Mouse (Mus musculus) bone marrow macrophage, adult 2 months (primary cell): ENCODE results near the gene Fbxw5. TPM values are rescaled to one million over a fixed set of nuclear protein-coding genes. Genes with fewer than 3 reads are reported as not detected.

Experiments used
- H3K27ac ChIP-seq: 2 replicates; pipeline ENCODE4 v1.5.1; 2012; ENCODE audit warnings: low read depth, low read length; ENCODE audit not compliant: insufficient read depth
- H3K4me1 ChIP-seq: 2 replicates; pipeline ENCODE4 v1.6.1; 2012; ENCODE audit warnings: low read length; ENCODE audit not compliant: control insufficient read depth, insufficient read depth
- H3K4me3 ChIP-seq: 2 replicates; pipeline ENCODE4 v1.5.1; 2012; ENCODE audit warnings: mild to moderate bottlenecking, low read length, moderate library complexity; ENCODE audit not compliant: insufficient read depth
- CTCF ChIP-seq: IDR thresholded peaks from 2 replicates; pipeline ENCODE4 v1.5.1; 2012; ENCODE audit warnings: low read depth, mild to moderate bottlenecking, low read length, moderate library complexity
- POLR2A ChIP-seq: IDR thresholded peaks from 2 replicates; pipeline ENCODE4 v1.6.1; 2012; ENCODE audit warnings: mild to moderate bottlenecking, low read depth, low read length, borderline replicate concordance
- polyA plus RNA-seq: library from polyadenylated mRNA; stranded (reverse); fragments of >200 nt; gene quantifications from 2 replicates; pipeline ENCODE4 v1.2.4, GENCODE M21; 2012; ENCODE audit not compliant: missing spikeins, insufficient read depth, insufficient read length

Fbxw5 gene
- polyA plus RNA-seq, 1 experiment: 35.4 TPM

- TF ChIP-seq POLR2A: no peak
Observed at GRCm38 (mm10) chr2:25509912-25510311, 9.4 kb downstream of the Fbxw5 start.

DNA sequence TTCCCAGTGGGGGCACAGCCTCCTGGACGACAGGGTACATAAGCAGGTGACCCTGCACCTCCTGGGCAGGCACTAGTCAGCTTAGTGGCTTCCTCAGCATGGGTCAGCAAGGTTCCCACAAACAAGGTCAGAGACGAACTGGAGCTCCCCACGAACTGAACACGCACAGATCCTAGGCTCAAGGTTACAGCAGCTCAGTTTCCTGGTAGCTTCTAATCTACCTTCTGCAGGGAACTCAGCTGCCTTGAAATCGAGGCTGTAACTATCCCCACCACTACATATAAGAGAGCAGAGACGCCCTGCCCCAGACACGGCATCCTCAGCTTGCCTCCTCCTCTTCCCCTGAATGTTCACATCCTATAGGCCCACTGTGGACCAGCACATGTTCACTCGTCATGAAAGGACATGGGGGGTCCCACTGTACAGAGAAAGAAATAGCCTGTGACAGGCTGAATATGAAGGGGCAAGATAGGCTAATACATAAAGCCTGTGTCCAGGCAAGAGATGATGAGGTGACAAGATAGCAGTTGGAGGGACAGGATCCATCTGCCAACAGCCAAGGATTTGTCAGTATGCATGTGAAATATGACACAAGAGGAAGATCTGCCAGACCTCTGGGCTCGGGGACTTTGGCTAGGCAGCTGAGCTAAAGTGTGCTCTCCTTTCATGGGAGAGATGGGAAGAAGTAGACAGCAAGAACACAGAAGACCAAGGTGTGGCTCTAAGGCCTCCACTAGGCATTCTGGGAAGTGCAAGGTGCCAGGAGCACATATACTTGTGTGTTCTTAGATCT lies 26.2 kb downstream of the Fbxw5 start:
- no peak overlapping the region for H3K4me3 ChIP-seq
- no peaks in the 10 kb centered on the region for H3K4me1 ChIP-seq
- TF ChIP-seq POLR2A (no peak), CTCF (no peak)
- H3K27ac ChIP-seq: no peak overlapping the region

More at GRCm38 (mm10) chr2:25509912-25510311, 9.4 kb downstream of the Fbxw5 start:
- no peak overlapping the region for H3K27ac ChIP-seq
- no peaks in the 10 kb centered on the region for H3K4me1 ChIP-seq
- H3K4me3 ChIP-seq: no peak overlapping the region

- Histone ChIP-seq H3K27ac (peak overlapping the region; percentile 74), H3K4me3 (no peak overlapping the region), H3K4me1 (peaks cover 27% of the 10 kb centered on the region)
- TF ChIP-seq CTCF (no peak), POLR2A (no peak)
Observed at GRCm38 (mm10) chr2:25533707-25534106, 33.2 kb downstream of the Fbxw5 start.

- Histone ChIP-seq H3K4me3 (no peak overlapping the region), H3K4me1 (peaks cover 28% of the 10 kb centered on the region), H3K27ac (peak overlapping the region; percentile 81)
- no peak for TF ChIP-seq CTCF
Observed at GRCm38 (mm10) chr2:25534178-25534865, 33.8 kb downstream of the Fbxw5 start.

DNA sequence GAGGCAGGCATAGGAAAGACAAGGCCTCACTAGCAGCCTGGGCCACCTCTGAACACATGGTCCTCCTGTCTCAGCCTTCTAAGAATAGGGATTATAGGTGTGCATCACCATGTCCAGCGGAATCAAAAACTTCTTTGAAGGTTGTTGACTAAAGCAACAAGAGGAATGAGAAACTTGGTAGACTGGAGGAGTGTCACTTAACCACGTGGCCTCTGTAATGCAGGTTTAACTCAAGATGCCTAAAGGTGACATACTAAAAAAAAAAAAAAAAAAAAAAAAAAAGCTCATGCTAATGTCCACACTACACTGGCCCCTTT lies 34.3 kb downstream of the Fbxw5 start:
- peaks cover 33% of the 10 kb centered on the region for H3K4me1 ChIP-seq
- peak overlapping the region; percentile 81 for H3K27ac ChIP-seq
- H3K4me3 ChIP-seq: no peak overlapping the region
- no peak for TF ChIP-seq POLR2A
- no peak for TF ChIP-seq CTCF

GRCm38 (mm10) chr2:25536531-25536930 lies 36.0 kb downstream of the Fbxw5 start:
- Histone ChIP-seq H3K27ac (no peak overlapping the region), H3K4me1 (peaks cover 33% of the 10 kb centered on the region), H3K4me3 (no peak overlapping the region)
- TF ChIP-seq POLR2A (no peak), CTCF (no peak)

GRCm38 (mm10) chr2:25540541-25540948 lies 40.0 kb downstream of the Fbxw5 start:
- H3K4me3 ChIP-seq: no peak overlapping the region
- no peak overlapping the region for H3K27ac ChIP-seq
- no peak for TF ChIP-seq CTCF
- no peak for TF ChIP-seq POLR2A
- peaks cover 22% of the 10 kb centered on the region for H3K4me1 ChIP-seq

DNA sequence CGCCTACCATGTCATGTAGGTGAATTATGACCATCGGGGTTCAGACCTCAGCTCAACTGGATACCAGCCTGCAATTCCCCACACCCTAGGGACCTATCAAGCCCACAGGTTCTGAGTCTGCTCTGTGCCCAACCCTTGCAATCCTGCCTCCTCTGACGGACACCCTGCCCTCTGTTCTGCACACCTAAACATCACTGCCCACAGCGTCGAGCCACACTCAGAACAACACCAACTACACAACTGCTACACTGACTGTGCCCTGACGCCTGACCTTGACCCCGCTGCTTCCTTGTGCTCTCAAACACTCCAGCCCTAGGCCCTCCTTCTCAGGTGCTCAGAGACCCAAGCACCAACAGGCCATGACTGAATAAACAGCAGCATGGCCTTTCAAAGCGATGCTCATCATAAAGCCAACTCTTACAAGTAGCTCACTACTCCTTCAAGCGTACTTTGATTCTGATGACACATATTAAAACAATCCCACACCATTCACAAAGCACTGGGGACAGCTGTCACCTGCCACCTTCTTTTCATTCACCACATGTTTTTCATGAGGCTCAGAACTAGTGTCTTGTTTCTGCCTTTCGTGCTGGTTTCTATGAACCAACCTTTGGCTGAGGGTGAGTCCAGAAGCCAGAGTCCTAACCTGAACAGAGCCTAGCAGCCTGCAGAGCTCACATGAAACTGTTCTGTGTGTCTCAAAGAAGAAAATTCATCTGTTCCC lies 41.3 kb downstream of the Fbxw5 start:
- peaks cover 26% of the 10 kb centered on the region for H3K4me1 ChIP-seq
- no peak overlapping the region for H3K27ac ChIP-seq
- TF ChIP-seq CTCF (no peak), POLR2A (no peak)
- no peak overlapping the region for H3K4me3 ChIP-seq

DNA sequence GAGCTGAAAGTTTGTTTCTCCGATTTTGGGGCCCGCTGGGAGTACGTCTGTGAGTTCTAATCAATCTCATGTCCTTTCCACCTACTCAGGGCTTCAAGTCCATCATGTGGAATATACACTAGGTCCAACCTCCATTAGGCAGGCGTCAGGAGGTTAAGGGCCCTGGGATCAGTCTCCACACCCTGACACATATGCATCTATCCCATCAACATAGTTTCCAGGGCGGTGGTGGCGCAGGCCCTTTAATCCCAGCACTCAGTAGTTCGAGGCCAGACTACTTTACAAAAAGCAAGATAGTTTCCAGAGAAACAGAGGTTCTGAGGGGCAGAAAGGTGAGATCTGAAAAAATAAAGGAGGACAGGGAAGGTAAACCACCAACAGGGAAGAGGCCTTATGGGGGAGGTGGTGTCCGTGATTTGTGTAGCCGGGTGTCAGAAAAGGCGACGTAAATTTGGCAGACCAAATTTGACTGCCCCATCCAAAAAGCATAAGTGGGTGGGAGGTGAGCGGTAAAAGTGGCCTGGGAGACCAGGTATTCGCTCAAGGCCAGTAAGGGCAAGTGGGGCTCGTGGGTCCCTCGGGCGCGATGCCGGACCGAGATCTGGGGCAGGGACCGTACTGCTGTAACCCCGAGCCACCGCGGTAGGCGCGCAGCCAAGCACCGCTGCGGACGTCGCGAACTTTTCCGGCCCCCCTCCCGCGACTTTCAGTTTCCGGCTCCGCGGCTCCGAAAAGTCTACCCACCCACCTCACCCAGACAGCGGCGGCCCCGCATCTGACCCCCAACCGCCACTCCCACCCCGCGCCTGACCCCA lies 45.7 kb downstream of the Fbxw5 start:
- Histone ChIP-seq H3K4me3 (peak overlapping the region; percentile 93), H3K27ac (peak overlapping the region; percentile 21), H3K4me1 (peaks cover 42% of the 10 kb centered on the region)
- no peak for TF ChIP-seq POLR2A
- TF ChIP-seq CTCF: no peak
